Mouse (Mus musculus) stomach, embryonic 16.5 days (tissue): ENCODE results near the gene Gm11096. TPM values are rescaled to one million over a fixed set of nuclear protein-coding genes. Genes with fewer than 3 reads are reported as not detected.

Experiments used
- ATAC-seq: fragments of 200-750 bp; cut with Nextera tagmentation; 2 replicates; pipeline ENCODE4 v1.8.0; 2017; ENCODE audit warnings: moderate number of reproducible peaks, moderate TSS enrichment; ENCODE audit not compliant: insufficient read depth, low FRiP score
- H3K27ac ChIP-seq: fragments of 300-500 bp; sonication (generic); 2 replicates; pipeline ENCODE4 v1.5.1; 2014; ENCODE audit warnings: low read length
- H3K27me3 ChIP-seq: fragments of 300-500 bp; sonication (generic); 2 replicates; pipeline ENCODE4 v1.6.1; 2014; ENCODE audit warnings: low read length, control low read depth, mixed read lengths; ENCODE audit not compliant: control insufficient read depth, insufficient read depth
- H3K36me3 ChIP-seq: fragments of 300-500 bp; sonication (generic); 2 replicates; pipeline ENCODE4 v1.6.1; 2014; ENCODE audit warnings: low read length; ENCODE audit not compliant: control insufficient read depth, insufficient read depth
- H3K4me1 ChIP-seq: fragments of 300-500 bp; sonication (generic); 2 replicates; pipeline ENCODE4 v1.6.1; 2014; ENCODE audit warnings: low read length, control low read depth, mixed read lengths; ENCODE audit not compliant: control insufficient read depth, insufficient read depth
- H3K4me2 ChIP-seq: fragments of 300-500 bp; sonication (generic); 2 replicates; pipeline ENCODE4 v1.6.1; 2014; ENCODE audit warnings: low read depth, low read length, mixed read lengths
- H3K4me3 ChIP-seq: fragments of 300-500 bp; sonication (generic); replicated peaks from 2 replicates; pipeline ENCODE4 v1.5.1; 2014; ENCODE audit warnings: mild to moderate bottlenecking, low read length
- H3K9ac ChIP-seq: fragments of 300-500 bp; sonication (generic); 2 replicates; pipeline ENCODE4 v1.6.1; 2014; ENCODE audit warnings: low read length
- H3K9me3 ChIP-seq: fragments of 300-500 bp; sonication (generic); replicated peaks from 2 replicates; pipeline ENCODE4 v1.6.1; 2016; ENCODE audit warnings: low read length, control low read depth; ENCODE audit not compliant: control insufficient read depth
- WGBS: fragments of 180-500 bp; shearing (Covaris S2); extraction: QIAGEN DNeasy Blood & Tissue Kit; methylation state at CpG from one replicate; pipeline ENCODE4 v1.1.7; 2014; 5-methylcytosine and 5-hydroxymethylcytosine counted together
- polyA plus RNA-seq: library from polyadenylated mRNA; unstranded; fragments of >200 nt; fragmentation: Nextera tagmentation; extraction: Ambion mirVana; gene quantifications from 2 replicates; pipeline ENCODE4 v1.2.1, GENCODE M21; 2015

Gene Gm11096
- polyA plus RNA-seq: not detected in 2 replicates

GRCm38 (mm10) chr17:81441463-81441862 lies at the start of gene Gm11096:
TSS of gene Gm11096 (plus strand) at chr17:81441763.
- H3K36me3 ChIP-seq: no peaks in the 10 kb centered on the region
- no peak within 1 kb of the TSS for H3K9ac ChIP-seq
- no peak within 1 kb of the TSS for H3K4me3 ChIP-seq
- no peak within 1 kb of the TSS for H3K27ac ChIP-seq
- H3K9me3 ChIP-seq: no peaks in the 10 kb centered on the region
- H3K4me2 ChIP-seq: no peak within 1 kb of the TSS
- no peaks in the 10 kb centered on the region for H3K27me3 ChIP-seq
- ATAC-seq: no peak
- H3K4me1 ChIP-seq: no peaks in the 10 kb centered on the region

GRCm38 (mm10) chr17:81393040-81393439 lies 48.5 kb upstream of the Gm11096 start:
- no peak for ATAC-seq
- no peak overlapping the region for H3K4me3 ChIP-seq

GRCm38 (mm10) chr17:81394124-81394523 lies 47.4 kb upstream of the Gm11096 start:
- Histone ChIP-seq H3K9ac (no peak overlapping the region), H3K27me3 (no peaks in the 10 kb centered on the region), H3K4me3 (no peak overlapping the region), H3K27ac (no peak overlapping the region), H3K36me3 (no peaks in the 10 kb centered on the region), H3K9me3 (no peaks in the 10 kb centered on the region), H3K4me1 (peaks cover 12% of the 10 kb centered on the region; the same call in 1 of the 2 replicates), H3K4me2 (no peak overlapping the region)
- ATAC-seq: no peak
- WGBS: 43% methylated on average over 2 of the region's 2 CpGs

More at GRCm38 (mm10) chr17:81393040-81393439, 48.5 kb upstream of the Gm11096 start:
- Histone ChIP-seq H3K27me3 (no peaks in the 10 kb centered on the region), H3K9me3 (no peaks in the 10 kb centered on the region), H3K9ac (no peak overlapping the region), H3K27ac (peak overlapping the region; percentile 34), H3K4me2 (no peak overlapping the region), H3K36me3 (no peaks in the 10 kb centered on the region), H3K4me1 (peaks cover 12% of the 10 kb centered on the region; the same call in 1 of the 2 replicates)
- 51% methylated on average over 4 of the region's 4 CpGs for WGBS

GRCm38 (mm10) chr17:81397434-81397833 lies 44.1 kb upstream of the Gm11096 start:
- Histone ChIP-seq H3K27me3 (no peaks in the 10 kb centered on the region), H3K4me3 (no peak overlapping the region), H3K36me3 (no peaks in the 10 kb centered on the region), H3K27ac (no peak overlapping the region), H3K4me2 (no peak overlapping the region), H3K4me1 (peaks cover 7% of the 10 kb centered on the region; the same call in 1 of the 2 replicates), H3K9ac (no peak overlapping the region), H3K9me3 (no peaks in the 10 kb centered on the region)
- whole genome bisulfite sequencing: 61% methylated on average over 1 of the region's 1 CpGs
- no peak for ATAC-seq

GRCm38 (mm10) chr17:81400377-81400776 lies 41.2 kb upstream of the Gm11096 start:
- Histone ChIP-seq H3K27ac (no peak overlapping the region), H3K36me3 (no peaks in the 10 kb centered on the region), H3K9me3 (no peaks in the 10 kb centered on the region), H3K4me2 (no peak overlapping the region), H3K4me3 (no peak overlapping the region), H3K9ac (no peak overlapping the region), H3K4me1 (no peaks in the 10 kb centered on the region), H3K27me3 (no peaks in the 10 kb centered on the region)
- no peak for ATAC-seq
- WGBS: 59% methylated on average over 5 of the region's 5 CpGs

GRCm38 (mm10) chr17:81402636-81403035 lies 38.9 kb upstream of the Gm11096 start:
- ATAC-seq: peak; percentile 78; the same call in 1 of the 2 replicates
- 54% methylated on average over 2 of the region's 2 CpGs for WGBS
- no peak overlapping the region for H3K4me2 ChIP-seq

GRCm38 (mm10) chr17:81403121-81403520 lies 38.4 kb upstream of the Gm11096 start:
- H3K4me1 ChIP-seq: no peaks in the 10 kb centered on the region
- H3K4me2 ChIP-seq: no peak overlapping the region
- no peaks in the 10 kb centered on the region for H3K27me3 ChIP-seq
- H3K9ac ChIP-seq: no peak overlapping the region
- H3K4me3 ChIP-seq: no peak overlapping the region
- WGBS: 77% methylated on average over 4 of the region's 4 CpGs
- H3K27ac ChIP-seq: peak overlapping the region; percentile 21; the same call in 1 of the 2 replicates
- no peaks in the 10 kb centered on the region for H3K36me3 ChIP-seq
- no peaks in the 10 kb centered on the region for H3K9me3 ChIP-seq
- no peak for ATAC-seq

More at GRCm38 (mm10) chr17:81402636-81403035, 38.9 kb upstream of the Gm11096 start:
- Histone ChIP-seq H3K36me3 (no peaks in the 10 kb centered on the region), H3K27ac (peak overlapping the region; percentile 21; the same call in 1 of the 2 replicates), H3K27me3 (no peaks in the 10 kb centered on the region), H3K4me1 (no peaks in the 10 kb centered on the region), H3K9me3 (no peaks in the 10 kb centered on the region), H3K9ac (no peak overlapping the region), H3K4me3 (no peak overlapping the region)

- Histone ChIP-seq H3K27me3 (no peaks in the 10 kb centered on the region), H3K9me3 (no peaks in the 10 kb centered on the region), H3K4me2 (no peak overlapping the region), H3K27ac (no peak overlapping the region), H3K4me3 (no peak overlapping the region), H3K4me1 (no peaks in the 10 kb centered on the region), H3K36me3 (no peaks in the 10 kb centered on the region), H3K9ac (no peak overlapping the region)
- ATAC-seq: no peak
- WGBS: 86% methylated on average over 4 of the region's 4 CpGs
Observed at GRCm38 (mm10) chr17:81404225-81404624, 37.3 kb upstream of the Gm11096 start.

GRCm38 (mm10) chr17:81412736-81413135 lies 28.8 kb upstream of the Gm11096 start:
- H3K27me3 ChIP-seq: no peaks in the 10 kb centered on the region
- no peak overlapping the region for H3K27ac ChIP-seq
- no peak for ATAC-seq
- H3K9me3 ChIP-seq: no peaks in the 10 kb centered on the region
- 89% methylated on average over 4 of the region's 4 CpGs for WGBS
- H3K4me2 ChIP-seq: no peak overlapping the region
- no peaks in the 10 kb centered on the region for H3K4me1 ChIP-seq
- H3K4me3 ChIP-seq: no peak overlapping the region
- H3K9ac ChIP-seq: no peak overlapping the region
- no peaks in the 10 kb centered on the region for H3K36me3 ChIP-seq
